Mouse (Mus musculus) embryonic stem cell, embryonic (primary cell): ENCODE measurements around the gene Shisa7.

ENCODE experiments used
- CTCF ChIA-PET, 4 experiments: fragments of 300-600 bp in 2 of 4; fragments of 350-600 bp in 2 of 4; sonication (Branson Sonifier 250); formaldehyde crosslinking; loops; one replicate each; lab custom pipeline; 2022; ENCODE audit warnings: inconsistent platforms in 2 of 4; lab: Charles Lee
- POLR2A ChIA-PET, 4 experiments: fragments of 300-600 bp in 2 of 4; fragments of 350-600 bp in 2 of 4; sonication (Branson Sonifier 250); formaldehyde crosslinking; loops; one replicate each; lab custom pipeline; 2022; ENCODE audit warnings: antibody characterized with exemption in 4 of 4, inconsistent platforms in 1 of 4; lab: Charles Lee

Shisa7 gene

GRCm38 (mm10) chr7:4844245-4844916 is at the start of gene Shisa7:
Gene Shisa7, minus strand, starts transcription at chr7:4844696.
- ChIA-PET CTCF (interaction anchor here in 3 of 4 experiments (0.6 to 1.4 kb wide), 6 partner anchors 8 to 96 kb away, joined by 3 to 9 read pairs (median 4); partner anchors contain the start of gene Isoc2a (in 1 of the 3)), POLR2A (interaction anchor here (0.6 to 4.2 kb wide), 51 partner anchors 8 to 1541 kb away, joined by 3 to 45 read pairs (median 4); partner anchors contain the start of genes Isoc2a (in 3 of the 4), Ube2s (in 3 of the 4), Cox6b2 (in 2 of the 4) and Fiz1 (in 2 of the 4))

DNA sequence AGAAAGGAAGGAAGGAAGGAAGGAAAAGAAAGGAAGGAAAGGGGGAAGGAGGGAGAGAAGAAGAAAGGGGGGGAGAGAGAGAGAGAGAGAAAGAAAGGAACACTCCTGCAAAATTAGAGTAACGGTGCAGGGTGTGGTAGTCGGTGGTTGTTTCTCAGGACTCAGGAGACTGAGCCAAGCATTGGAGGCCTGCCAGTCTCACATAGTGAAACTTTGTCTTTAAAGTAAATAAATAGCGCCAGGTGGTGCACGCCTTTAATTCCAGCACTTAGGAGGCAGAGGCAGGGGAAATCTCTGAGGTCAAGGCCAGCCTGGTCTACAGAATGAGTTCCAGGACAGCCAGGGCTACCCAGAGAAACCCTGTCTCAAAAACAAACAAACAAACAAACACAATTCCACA is 42.2 kb upstream of the Shisa7 start:
- ChIA-PET POLR2A (interaction anchor here in 1 of 4 experiments (1.1 to 1.4 kb wide), 3 partner anchors 10 to 74 kb away, joined by 5 to 8 read pairs (median 5); partner anchors contain the start of genes Isoc2a and Ube2s), CTCF (no interaction called here)

- POLR2A ChIA-PET: interaction anchor here in 1 of 4 experiments (1.3 to 1.4 kb wide), 2 partner anchors 13 to 87 kb away, joined by 3 to 5 read pairs; partner anchors contain the start of gene Rpl28
- CTCF ChIA-PET: interaction anchor here in 1 of 4 experiments (0.9 kb wide), 1 partner anchor 13 kb away, joined by 5 read pairs; no protein-coding TSS in a partner anchor
Observed at GRCm38 (mm10) chr7:4879036-4879435, 34.5 kb upstream of the Shisa7 start.

DNA sequence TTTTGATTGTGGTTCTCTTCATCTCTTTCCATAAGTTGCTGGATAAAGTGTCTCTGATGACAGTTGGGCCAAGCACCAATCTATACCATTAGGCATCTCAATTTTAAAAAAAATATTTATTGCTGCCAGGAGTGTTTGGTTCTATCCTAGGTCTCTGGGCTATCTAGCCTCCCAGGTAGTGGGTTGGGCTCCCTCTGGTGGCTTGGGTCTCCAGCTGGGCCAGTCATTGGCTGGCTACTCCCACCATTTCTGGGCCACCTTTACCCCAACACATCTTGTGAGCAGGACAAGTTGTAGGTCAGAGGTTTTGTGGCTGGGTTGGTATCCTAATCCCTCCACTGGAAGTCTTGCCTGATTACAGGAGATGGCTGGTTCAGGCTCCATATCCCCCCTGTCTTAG is 33.7 kb upstream of the Shisa7 start:
- ChIA-PET POLR2A (interaction anchor here (0.7 to 3.5 kb wide), 25 partner anchors 7 to 151 kb away, joined by 3 to 92 read pairs (median 11); partner anchors contain the start of genes Ube2s (in 3 of the 4), Rpl28 (in 2 of the 4), Cox6b2 (in 1 of the 4) and Kmt5c (in 1 of the 4)), CTCF (interaction anchor here in 1 of 4 experiments (0.9 to 1.1 kb wide), 2 partner anchors 9 to 12 kb away, joined by 4 to 5 read pairs; no protein-coding TSS in a partner anchor)

DNA sequence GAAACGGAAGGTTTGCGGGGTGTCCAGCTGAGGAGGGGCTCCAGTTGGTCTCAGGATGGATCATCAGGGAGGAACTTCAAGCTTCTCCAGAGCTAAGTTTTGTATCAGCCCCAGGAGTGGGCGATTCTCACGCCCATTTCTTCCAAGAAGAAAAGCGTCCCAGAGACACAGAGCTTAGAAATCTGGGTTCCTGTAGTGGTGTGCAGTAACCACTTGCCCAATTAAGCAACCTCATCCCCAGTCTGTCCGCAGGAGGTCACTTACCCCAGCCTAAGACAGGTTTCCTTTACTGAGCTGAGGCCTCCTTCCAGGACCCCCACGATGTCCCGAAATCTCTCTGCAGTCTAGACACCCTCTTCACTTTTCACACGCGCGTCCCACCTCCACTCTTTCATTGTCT is 32.7 kb upstream of the Shisa7 start:
- ChIA-PET POLR2A (interaction anchor here in 3 of 4 experiments (0.5 to 3.5 kb wide), 114 partner anchors 8 to 1486 kb away, joined by 3 to 92 read pairs (median 5); partner anchors contain the start of genes Cox6b2 (in 3 of the 3), Kmt5c (in 3 of the 3), Rpl28 (in 3 of the 3) and Tmem238 (in 3 of the 3)), CTCF (interaction anchor here (0.5 to 2.1 kb wide), 34 partner anchors 10 to 369 kb away, joined by 3 to 31 read pairs (median 4); partner anchors contain the start of genes Kmt5c (in 1 of the 4), Sbk2 (in 1 of the 4), Shisa7 (in 1 of the 4) and Tnni3 (in 1 of the 4))

DNA sequence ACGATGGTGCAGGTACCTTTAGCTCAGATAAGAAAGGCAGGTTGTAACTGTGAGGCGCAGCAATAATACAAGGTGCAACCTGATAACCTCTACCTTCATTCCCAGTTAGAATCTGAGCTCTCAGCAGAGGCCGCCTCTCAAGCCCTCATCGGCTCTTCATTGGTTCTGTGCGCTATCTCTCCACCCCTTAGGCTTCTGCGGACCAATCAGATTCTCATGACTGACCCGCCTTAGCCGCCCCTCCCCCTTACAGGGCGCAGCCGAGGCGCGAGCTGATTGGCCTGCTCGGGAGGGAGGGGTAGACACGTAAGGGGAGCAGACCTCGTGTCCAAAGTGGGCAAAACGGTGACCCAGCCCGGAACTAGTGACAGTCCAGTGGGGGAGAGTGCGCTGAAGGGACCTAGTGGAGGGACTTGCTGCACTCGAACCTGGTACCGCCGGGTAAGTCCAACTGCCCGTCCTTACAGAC is 32.3 kb upstream of the Shisa7 start, which contains the start of gene Isoc2a:
Isoc2a (plus strand) TSS at position 401 of the 469 bp plus-strand sequence.
- ChIA-PET POLR2A (interaction anchor here in 3 of 4 experiments (0.6 to 3.5 kb wide), 115 partner anchors 9 to 1486 kb away, joined by 3 to 92 read pairs (median 5); partner anchors contain the start of genes Cox6b2 (in 3 of the 3), Kmt5c (in 3 of the 3), Rpl28 (in 3 of the 3) and Tmem238 (in 3 of the 3)), CTCF (interaction anchor here (0.5 to 2.1 kb wide), 37 partner anchors 10 to 1550 kb away, joined by 3 to 31 read pairs (median 4); partner anchors contain the start of genes Sbk2 (in 2 of the 4), Tnni3 (in 2 of the 4), Kmt5c (in 1 of the 4) and Rpl28 (in 1 of the 4))

GRCm38 (mm10) chr7:4870133-4870532 is 25.6 kb upstream of the Shisa7 start, which contains the start of gene Isoc2b:
Gene Isoc2b, minus strand, starts transcription at chr7:4870258.
- ChIA-PET POLR2A (interaction anchor here (0.5 to 9.3 kb wide), 30 partner anchors 10 to 153 kb away, joined by 3 to 124 read pairs (median 4); partner anchors contain the start of genes Ube2s (in 3 of the 4), Cox6b2 (in 2 of the 4), Rpl28 (in 2 of the 4) and Kmt5c (in 1 of the 4)), CTCF (interaction anchor here in 3 of 4 experiments (0.7 to 1.4 kb wide), 8 partner anchors 10 to 392 kb away, joined by 3 to 5 read pairs (median 3); no protein-coding TSS in a partner anchor)

DNA sequence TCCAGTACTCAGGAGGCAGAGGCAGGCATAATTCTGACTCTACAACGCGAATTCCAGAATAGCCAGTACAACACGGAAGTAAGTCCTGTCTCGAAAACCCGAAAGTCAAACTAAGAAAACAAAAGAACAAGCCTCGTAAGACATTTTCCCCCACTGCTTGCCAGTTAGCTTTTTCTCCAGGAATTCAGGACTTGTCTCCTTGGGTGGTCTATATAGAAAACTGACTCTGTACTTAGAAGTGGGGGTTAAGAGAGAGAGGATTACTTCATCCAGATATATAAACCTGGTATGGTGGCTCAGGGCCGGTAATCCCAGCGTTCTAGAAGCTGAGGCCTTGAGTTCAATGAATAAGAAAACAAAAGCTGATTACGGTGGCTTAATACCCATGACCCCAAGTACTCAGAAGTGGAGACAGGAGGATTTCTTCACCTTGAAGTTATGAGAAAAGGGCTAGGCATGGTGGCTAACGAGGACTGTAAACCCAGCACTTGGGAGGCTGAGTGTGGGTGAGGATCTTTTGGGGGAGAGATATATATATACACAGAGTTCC is 22.2 kb upstream of the Shisa7 start:
- ChIA-PET POLR2A (interaction anchor here (0.6 to 9.3 kb wide), 111 partner anchors 7 to 1388 kb away, joined by 3 to 124 read pairs (median 5); partner anchors contain the start of genes Isoc2a (in 3 of the 4), Rpl28 (in 3 of the 4), Ube2s (in 3 of the 4) and Cox6b2 (in 2 of the 4)), CTCF (interaction anchor here (0.5 to 4.6 kb wide), 28 partner anchors 8 to 1327 kb away, joined by 3 to 31 read pairs (median 4); partner anchors contain the start of genes Isoc2a (in 3 of the 4) and Sbk2 (in 1 of the 4))

DNA sequence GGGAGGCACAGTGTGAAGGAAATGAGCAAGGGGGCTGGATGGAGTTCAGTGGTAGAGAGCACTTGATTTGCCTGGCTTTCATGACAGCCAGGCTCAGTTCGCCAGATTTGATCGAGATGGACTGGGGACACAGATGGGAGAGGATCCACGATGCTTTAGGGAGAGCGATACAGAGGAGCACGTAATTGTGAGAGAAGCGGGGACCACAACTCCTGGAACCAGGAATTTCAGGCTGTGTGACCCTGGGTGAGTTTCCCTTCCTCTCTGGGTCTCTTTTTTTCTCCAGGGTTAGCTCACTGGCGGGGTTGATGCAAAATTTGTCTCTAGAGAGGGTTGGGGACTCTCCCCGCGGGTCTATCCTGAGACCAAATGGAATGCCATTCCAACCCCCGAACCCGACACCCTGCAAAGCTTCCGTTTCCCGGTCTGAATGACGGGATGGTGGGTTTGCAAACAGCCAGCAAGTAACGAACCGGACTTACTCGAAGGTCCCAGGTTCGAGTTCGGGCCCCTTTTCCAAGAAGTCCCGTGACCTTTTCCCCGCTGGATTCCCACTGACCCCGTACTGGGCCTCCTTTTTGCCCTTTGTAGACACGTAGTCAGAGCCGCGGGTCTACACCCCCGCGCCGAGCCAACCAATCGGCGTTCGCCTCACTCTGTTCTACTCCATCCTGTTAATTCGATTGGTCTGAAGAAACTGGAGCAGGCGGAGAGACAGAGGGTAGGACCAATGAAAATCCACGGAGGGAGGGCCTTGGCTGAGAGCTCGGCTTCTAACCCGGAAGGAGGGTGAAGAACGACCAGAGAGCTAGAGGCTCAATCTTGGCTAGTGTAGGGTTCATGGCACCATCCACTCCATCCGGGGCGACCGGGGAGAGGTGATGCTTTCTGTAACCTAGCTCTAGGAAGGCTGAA is 21.3 kb upstream of the Shisa7 start:
- ChIA-PET POLR2A (interaction anchor here (0.6 to 9.3 kb wide), 110 partner anchors 8 to 1643 kb away, joined by 3 to 124 read pairs (median 5); partner anchors contain the start of genes Isoc2a (in 3 of the 4), Rpl28 (in 3 of the 4), Ube2s (in 3 of the 4) and Cox6b2 (in 2 of the 4)), CTCF (interaction anchor here (0.5 to 4.6 kb wide), 25 partner anchors 8 to 1328 kb away, joined by 3 to 31 read pairs (median 4); partner anchors contain the start of genes Isoc2a (in 3 of the 4) and Sbk2 (in 1 of the 4))

GRCm38 (mm10) chr7:4865090-4865489 is 20.6 kb upstream of the Shisa7 start:
- CTCF ChIA-PET: interaction anchor here in 3 of 4 experiments (1.4 to 4.6 kb wide), 5 partner anchors 9 to 100 kb away, joined by 4 to 17 read pairs (median 6); no protein-coding TSS in a partner anchor
- POLR2A ChIA-PET: interaction anchor here in 3 of 4 experiments (1.0 to 6.2 kb wide), 18 partner anchors 12 to 113 kb away, joined by 3 to 64 read pairs (median 8); partner anchors contain the start of genes Ube2s (in 2 of the 3), Cox6b2 (in 1 of the 3), Isoc2a (in 1 of the 3) and Rpl28 (in 1 of the 3)

DNA sequence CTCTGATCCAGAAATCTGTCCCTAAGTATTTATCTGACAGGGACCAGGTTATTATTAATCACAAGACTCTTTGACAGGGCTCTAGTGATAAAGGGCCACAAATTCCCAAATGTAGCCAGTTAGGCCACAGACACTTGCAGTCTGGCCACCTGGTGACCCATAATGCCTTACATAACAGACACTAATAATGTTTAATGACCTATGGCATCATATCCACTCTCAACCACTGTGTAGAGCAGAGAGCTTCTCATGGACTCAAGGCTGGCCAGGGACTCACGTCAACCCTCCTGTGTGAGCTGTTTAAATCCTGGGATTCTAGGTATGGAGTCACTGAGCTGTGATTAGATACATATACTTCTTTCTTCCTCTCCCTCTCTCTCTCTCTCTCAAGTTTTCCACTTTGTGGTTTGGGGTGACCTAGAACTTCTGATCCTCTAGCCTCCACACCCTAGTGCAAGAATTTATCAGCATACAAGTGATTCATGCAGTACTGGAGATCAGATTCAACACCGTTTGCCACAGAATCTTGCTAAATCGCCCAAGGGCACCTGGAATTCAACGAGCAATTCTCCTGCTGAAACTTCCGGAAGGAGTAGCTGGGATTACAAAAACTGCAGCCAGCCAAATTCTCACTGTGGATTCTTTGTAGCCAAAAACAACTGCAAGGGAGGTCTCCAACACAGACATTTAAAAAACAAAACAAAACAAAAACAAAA is 19.8 kb upstream of the Shisa7 start:
- CTCF ChIA-PET: interaction anchor here (0.6 to 4.6 kb wide), 8 partner anchors 12 to 364 kb away, joined by 3 to 17 read pairs (median 4); partner anchors contain the start of genes Isoc2a (in 1 of the 4), Ppp6r1 (in 1 of the 4) and Zfp784 (in 1 of the 4)
- POLR2A ChIA-PET: interaction anchor here in 3 of 4 experiments (0.6 to 3.2 kb wide), 14 partner anchors 13 to 141 kb away, joined by 3 to 13 read pairs (median 4); partner anchors contain the start of genes Ube2s (in 3 of the 3), Isoc2a (in 2 of the 3) and Rpl28 (in 1 of the 3)

GRCm38 (mm10) chr7:4863541-4864080 is 19.1 kb upstream of the Shisa7 start:
- CTCF ChIA-PET: interaction anchor here (0.6 to 4.6 kb wide), 8 partner anchors 13 to 363 kb away, joined by 3 to 17 read pairs (median 4); partner anchors contain the start of genes Isoc2a (in 2 of the 4) and Zfp784 (in 1 of the 4)
- POLR2A ChIA-PET: interaction anchor here in 3 of 4 experiments (0.7 to 3.2 kb wide), 16 partner anchors 12 to 71 kb away, joined by 3 to 13 read pairs (median 3); partner anchors contain the start of genes Ube2s (in 3 of the 3), Isoc2a (in 1 of the 3) and Rpl28 (in 1 of the 3)

- POLR2A ChIA-PET: interaction anchor here in 3 of 4 experiments (0.6 to 3.2 kb wide), 12 partner anchors 11 to 151 kb away, joined by 3 to 13 read pairs (median 4); partner anchors contain the start of genes Ube2s (in 3 of the 3), Fiz1 (in 1 of the 3), Rpl28 (in 1 of the 3) and Zfp524 (in 1 of the 3)
- CTCF ChIA-PET: interaction anchor here in 3 of 4 experiments (1.0 to 4.6 kb wide), 4 partner anchors 14 to 76 kb away, joined by 3 to 17 read pairs (median 3); partner anchors contain the start of gene Isoc2a (in 1 of the 3)
Observed at GRCm38 (mm10) chr7:4863041-4863440, 18.5 kb upstream of the Shisa7 start.

DNA sequence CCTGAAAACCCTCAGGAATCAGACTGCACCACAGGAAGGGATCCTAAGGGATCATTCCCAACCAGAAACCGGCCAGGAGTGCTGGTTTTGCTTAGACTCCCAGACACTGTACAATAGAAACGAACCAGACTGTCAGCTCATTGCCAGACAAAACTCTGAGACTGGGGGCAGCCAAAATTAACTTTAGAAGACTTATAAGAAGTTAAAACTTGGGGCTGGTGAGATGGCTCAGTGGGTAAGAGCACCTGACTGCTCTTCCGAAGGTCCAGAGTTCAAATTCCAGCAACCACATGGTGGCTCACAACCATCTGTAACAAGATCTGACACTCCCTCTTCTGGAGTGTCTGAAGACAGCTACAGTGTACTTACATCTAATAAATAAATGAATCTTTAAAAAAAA is 16.4 kb upstream of the Shisa7 start:
- ChIA-PET POLR2A (interaction anchor here in 3 of 4 experiments (0.6 to 1.6 kb wide), 9 partner anchors 9 to 1557 kb away, joined by 3 to 5 read pairs (median 4); partner anchors contain the start of genes Cox6b2 (in 1 of the 3), Isoc2a (in 1 of the 3), Isoc2b (in 1 of the 3) and Shisa7 (in 1 of the 3)), CTCF (interaction anchor here in 2 of 4 experiments (0.6 to 1.4 kb wide), 2 partner anchors 40 to 161 kb away, joined by 3 to 7 read pairs; no protein-coding TSS in a partner anchor)
